Mouse (Mus musculus) midbrain, embryonic 12.5 days (tissue): Measurements from ENCODE around the gene Tbc1d25. TPM values are rescaled to one million over a fixed set of nuclear protein-coding genes. Genes with fewer than 3 reads are reported as not detected.
A peak's percentile ranks its signal among the peaks of the same experiment; 100 is the strongest.

Experiments used
- ATAC-seq: fragments of 200-750 bp; cut with Nextera tagmentation; 2 replicates; pipeline ENCODE4 v1.8.0; 2017; ENCODE audit warnings: low read depth, moderate TSS enrichment, moderate library complexity; ENCODE audit not compliant: low FRiP score
- H3K27ac ChIP-seq: fragments of 300-500 bp; sonication (generic); replicated peaks from 2 replicates; pipeline ENCODE4 v1.5.1; 2016; ENCODE audit warnings: mild to moderate bottlenecking
- H3K27me3 ChIP-seq: fragments of 300-500 bp; sonication (generic); 2 replicates; pipeline ENCODE4 v1.6.1; 2016; ENCODE audit warnings: mild to moderate bottlenecking
- H3K36me3 ChIP-seq: fragments of 300-500 bp; sonication (generic); 2 replicates; pipeline ENCODE4 v1.6.1; 2016
- H3K4me1 ChIP-seq: fragments of 300-500 bp; sonication (generic); 2 replicates; pipeline ENCODE4 v1.6.1; 2016
- H3K4me2 ChIP-seq: fragments of 300-500 bp; sonication (generic); replicated peaks from 2 replicates; pipeline ENCODE4 v1.6.1; 2016; ENCODE audit warnings: mild to moderate bottlenecking, moderate library complexity
- H3K4me3 ChIP-seq: fragments of 300-500 bp; sonication (generic); 2 replicates; pipeline ENCODE4 v1.5.1; 2016; ENCODE audit warnings: mild to moderate bottlenecking
- H3K9ac ChIP-seq: fragments of 300-500 bp; sonication (generic); replicated peaks from 2 replicates; pipeline ENCODE4 v1.6.1; 2016; ENCODE audit warnings: mild to moderate bottlenecking, moderate library complexity
- H3K9me3 ChIP-seq: fragments of 300-500 bp; sonication (generic); 2 replicates; pipeline ENCODE4 v1.6.1; 2016; ENCODE audit warnings: mild to moderate bottlenecking
- WGBS: fragments of 180-500 bp; shearing (Covaris S2); methylation state at CpG from one replicate; pipeline ENCODE4 v1.1.7; 2016; 5-methylcytosine and 5-hydroxymethylcytosine counted together
- polyA plus RNA-seq: library from polyadenylated mRNA; unstranded; fragments of >200 nt; fragmentation: Nextera tagmentation; extraction: Ambion mirVana; gene quantifications from 2 replicates; pipeline ENCODE4 v1.2.1, GENCODE M21; 2016

Tbc1d25 gene
- polyA plus RNA-seq, 1 experiment from 2014 or later: 12.7 TPM

DNA sequence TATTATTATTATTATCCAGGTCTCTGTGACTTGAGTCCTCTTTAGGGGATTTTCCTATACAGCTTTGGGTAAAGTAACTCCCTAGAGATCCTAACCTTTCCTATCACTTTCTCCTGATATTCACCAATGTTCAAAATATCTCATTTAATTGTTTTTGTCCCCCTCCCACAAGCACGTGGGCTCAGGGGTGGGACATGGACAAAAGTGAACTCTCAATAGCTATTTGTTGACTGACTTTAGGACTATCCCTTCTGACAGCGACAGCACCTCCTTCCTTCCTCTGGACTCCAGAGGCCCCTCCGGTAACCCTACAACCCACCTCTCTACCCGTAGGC, 845 bp downstream of the Tbc1d25 start:
- H3K9ac ChIP-seq: peak overlapping the region; percentile 53
- peak overlapping the region; percentile 57 for H3K4me3 ChIP-seq
- H3K27ac ChIP-seq: no peak overlapping the region
- WGBS: 21% methylated on average over 4 of the region's 4 CpGs
- H3K4me1 ChIP-seq: 0 out of 2 replicates have a peak, but pooled peaks cover 5% of the 10 kb centered on the region
- ATAC-seq: no peak; the same call in 1 of the 2 replicates
- peak overlapping the region; percentile 54 for H3K4me2 ChIP-seq
- no peaks in the 10 kb centered on the region for H3K9me3 ChIP-seq
- peaks cover 4% of the 10 kb centered on the region; the same call in 1 of the 2 replicates for H3K36me3 ChIP-seq
- H3K27me3 ChIP-seq: no peaks in the 10 kb centered on the region

DNA sequence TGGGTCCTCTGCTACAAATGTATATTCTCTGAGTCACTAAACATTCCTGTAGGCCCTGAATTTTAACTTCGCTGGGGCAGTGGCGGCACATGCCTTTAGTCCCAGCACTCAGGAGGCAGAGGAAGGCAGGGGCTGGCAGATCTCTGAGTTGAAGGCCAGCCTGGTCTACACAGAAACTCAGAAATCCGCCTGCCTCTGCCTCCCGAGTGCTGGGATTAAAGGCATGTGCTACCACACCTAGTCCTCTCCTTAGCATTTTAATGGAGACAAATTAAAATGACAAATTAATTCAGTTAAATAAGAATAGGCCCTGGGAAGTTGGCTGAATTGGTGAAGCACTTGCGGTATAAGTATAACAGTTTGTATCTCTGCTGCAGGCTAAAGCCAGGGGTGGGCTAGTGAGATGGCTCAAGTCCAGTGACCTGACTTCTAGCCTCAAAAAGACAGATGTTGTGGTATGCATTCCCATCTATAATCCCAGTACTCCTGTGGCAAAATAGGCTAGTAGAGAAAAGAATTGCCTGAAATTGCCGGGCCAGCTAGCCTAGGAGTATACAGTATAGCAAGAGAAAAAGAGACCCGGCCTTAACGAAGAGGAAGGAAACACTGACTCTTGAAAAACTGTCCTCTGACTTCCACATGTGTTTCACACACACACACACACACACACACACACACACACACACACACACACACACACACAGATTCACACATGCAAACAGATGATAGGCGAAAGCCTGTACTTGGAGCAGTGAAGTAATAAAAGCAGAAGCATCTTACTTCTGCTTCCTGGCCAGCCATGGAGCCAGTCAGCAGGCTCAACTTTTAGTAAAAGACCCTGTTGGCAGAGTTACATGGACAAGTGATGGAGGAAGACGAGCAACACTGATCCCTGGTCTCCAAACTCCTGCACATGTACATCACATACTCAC, 8.0 kb downstream of the Tbc1d25 start:
- Histone ChIP-seq H3K27me3 (no peaks in the 10 kb centered on the region), H3K9me3 (no peaks in the 10 kb centered on the region), H3K4me1 (no peaks in the 10 kb centered on the region), H3K4me2 (no peak overlapping the region), H3K36me3 (peaks cover 4% of the 10 kb centered on the region; the same call in 1 of the 2 replicates), H3K9ac (no peak overlapping the region), H3K4me3 (no peak overlapping the region), H3K27ac (no peak overlapping the region)
- ATAC-seq: no peak
- 96% methylated on average over 10 of the region's 10 CpGs for WGBS

DNA sequence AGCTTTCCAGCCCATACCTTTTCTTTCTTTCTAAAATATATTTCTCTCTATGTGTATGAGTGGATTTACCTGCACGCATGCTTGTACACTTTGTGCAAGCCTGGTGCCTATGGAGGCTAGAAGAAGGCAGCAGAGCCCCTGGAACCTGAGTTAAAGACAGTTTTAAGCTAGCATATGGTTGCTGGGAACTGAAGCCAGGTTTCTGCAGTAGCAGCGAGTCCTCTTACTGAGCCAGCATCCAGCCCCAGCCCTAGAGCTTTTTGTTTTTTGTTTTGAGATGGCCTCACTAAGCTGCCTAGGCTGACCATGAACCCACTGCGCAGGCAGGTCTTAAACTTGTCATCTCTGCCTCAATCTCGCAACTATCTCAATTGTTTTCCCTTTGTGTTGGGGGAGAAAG, 11.5 kb downstream of the Tbc1d25 start:
- H3K36me3 ChIP-seq: no peaks in the 10 kb centered on the region; the same call in 1 of the 2 replicates
- no peaks in the 10 kb centered on the region for H3K27me3 ChIP-seq
- no peak overlapping the region for H3K9ac ChIP-seq
- WGBS: 87% methylated on average over 4 of the region's 4 CpGs
- no peaks in the 10 kb centered on the region for H3K4me1 ChIP-seq
- H3K9me3 ChIP-seq: no peaks in the 10 kb centered on the region
- ATAC-seq: no peak
- H3K27ac ChIP-seq: no peak overlapping the region
- no peak overlapping the region for H3K4me3 ChIP-seq
- no peak overlapping the region for H3K4me2 ChIP-seq

DNA sequence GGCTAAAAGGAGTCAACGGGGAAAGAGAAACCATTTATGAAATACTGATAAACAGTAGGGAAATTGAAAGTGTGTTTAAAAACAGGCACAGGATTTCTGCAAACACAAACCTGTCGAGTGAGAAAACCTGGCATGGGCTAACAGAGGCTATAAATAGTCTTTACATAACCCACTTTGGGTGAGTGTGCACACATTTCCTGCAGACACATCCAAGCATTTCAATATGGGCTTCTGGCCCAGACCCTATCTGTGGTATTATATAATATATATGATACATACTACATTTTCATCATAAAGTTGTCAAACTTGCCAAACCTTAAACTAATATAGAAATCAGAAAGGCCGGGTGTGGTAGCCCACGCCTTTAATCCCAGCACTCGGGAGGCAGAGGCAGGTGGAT, 12.9 kb downstream of the Tbc1d25 start:
- 89% methylated on average over 5 of the region's 5 CpGs for WGBS
- H3K27me3 ChIP-seq: no peaks in the 10 kb centered on the region
- no peak overlapping the region for H3K4me2 ChIP-seq
- H3K9ac ChIP-seq: no peak overlapping the region
- H3K27ac ChIP-seq: no peak overlapping the region
- H3K4me3 ChIP-seq: no peak overlapping the region
- no peaks in the 10 kb centered on the region; the same call in 1 of the 2 replicates for H3K36me3 ChIP-seq
- no peaks in the 10 kb centered on the region for H3K9me3 ChIP-seq
- H3K4me1 ChIP-seq: no peaks in the 10 kb centered on the region
- no peak for ATAC-seq

DNA sequence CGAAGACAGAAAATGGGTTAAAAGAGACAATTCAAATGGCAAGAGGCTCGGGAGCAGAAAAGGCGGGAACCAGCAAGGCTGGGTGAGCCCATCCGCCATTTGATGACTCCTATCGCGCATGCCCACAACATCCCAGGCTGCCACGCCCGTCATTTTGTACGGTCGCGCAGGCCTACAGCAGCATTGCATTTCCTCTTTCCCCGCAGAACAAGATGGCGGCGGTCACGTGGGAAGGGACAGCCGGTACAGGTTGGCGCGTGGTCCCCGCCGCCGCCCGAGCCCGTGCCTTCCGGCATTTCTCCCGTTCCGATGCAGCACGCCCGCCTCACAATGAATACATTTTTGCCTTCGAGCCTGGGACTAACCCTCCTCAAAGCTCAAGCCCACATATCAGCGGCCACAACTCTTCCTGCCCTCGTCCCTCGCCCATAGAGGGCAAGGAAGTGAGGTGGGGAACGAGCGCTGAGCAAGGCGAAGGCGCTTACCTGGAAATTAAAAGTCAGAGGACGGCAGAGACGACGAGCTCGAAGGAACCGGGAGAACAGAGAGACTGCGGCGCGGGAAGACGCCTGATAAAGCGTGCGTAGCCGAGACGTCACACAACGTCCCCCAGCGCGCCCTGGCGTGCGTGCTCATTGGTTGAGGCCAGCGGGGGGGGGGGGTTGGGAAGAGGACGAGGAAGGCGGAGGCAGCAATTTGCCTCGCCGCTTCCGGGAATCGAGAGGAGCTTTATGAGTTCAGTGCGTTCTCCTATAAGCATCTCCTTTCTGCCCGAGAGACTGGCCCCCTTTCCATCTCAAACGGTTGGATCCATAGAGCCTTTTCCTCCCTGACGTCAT, 30.6 kb downstream of the Tbc1d25 start, which contains the start of gene Rbm3:
Rbm3 (minus strand) TSS at position 728 of the 839 bp plus-strand sequence.
- Histone ChIP-seq H3K27me3 (no peaks in the 10 kb centered on the region), H3K9ac (peak within 1 kb of the TSS; percentile 76), H3K4me3 (peak within 1 kb of the TSS; percentile 66), H3K36me3 (peaks cover 32% of the 10 kb centered on the region), H3K4me2 (peak within 1 kb of the TSS; percentile 66), H3K9me3 (no peaks in the 10 kb centered on the region), H3K27ac (peak within 1 kb of the TSS; percentile 94), H3K4me1 (peaks cover 13% of the 10 kb centered on the region)
- WGBS: 25% methylated on average over 64 of the region's 65 CpGs
- peak; percentile 97 for ATAC-seq

DNA sequence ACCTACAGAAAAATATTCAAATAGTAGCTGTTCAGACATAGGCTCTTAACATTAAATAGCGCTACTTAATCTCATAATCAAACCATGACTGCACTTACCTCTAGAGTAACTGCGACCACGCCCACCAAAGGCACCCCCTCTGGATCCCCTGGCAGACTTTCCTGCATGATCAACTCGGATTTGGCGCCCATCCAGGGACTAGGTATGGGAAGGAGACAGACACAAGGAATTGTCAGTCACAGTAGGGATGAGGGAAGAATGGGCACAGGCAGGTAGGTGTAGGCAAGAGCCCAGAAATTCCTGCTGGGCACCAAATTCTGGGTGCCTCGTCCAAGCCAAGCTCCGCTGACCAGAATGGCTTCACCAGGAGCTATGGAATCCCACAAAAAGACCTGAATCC, 32.2 kb downstream of the Tbc1d25 start:
- no peaks in the 10 kb centered on the region for H3K9me3 ChIP-seq
- H3K27ac ChIP-seq: no peak overlapping the region
- peak overlapping the region; percentile 66 for H3K4me3 ChIP-seq
- no peaks in the 10 kb centered on the region for H3K27me3 ChIP-seq
- 72% methylated on average over 7 of the region's 7 CpGs for WGBS
- H3K4me2 ChIP-seq: peak overlapping the region; percentile 66
- H3K36me3 ChIP-seq: peaks cover 32% of the 10 kb centered on the region
- ATAC-seq: no peak
- peaks cover 13% of the 10 kb centered on the region for H3K4me1 ChIP-seq
- H3K9ac ChIP-seq: peak overlapping the region; percentile 76; the same call in 1 of the 2 replicates

DNA sequence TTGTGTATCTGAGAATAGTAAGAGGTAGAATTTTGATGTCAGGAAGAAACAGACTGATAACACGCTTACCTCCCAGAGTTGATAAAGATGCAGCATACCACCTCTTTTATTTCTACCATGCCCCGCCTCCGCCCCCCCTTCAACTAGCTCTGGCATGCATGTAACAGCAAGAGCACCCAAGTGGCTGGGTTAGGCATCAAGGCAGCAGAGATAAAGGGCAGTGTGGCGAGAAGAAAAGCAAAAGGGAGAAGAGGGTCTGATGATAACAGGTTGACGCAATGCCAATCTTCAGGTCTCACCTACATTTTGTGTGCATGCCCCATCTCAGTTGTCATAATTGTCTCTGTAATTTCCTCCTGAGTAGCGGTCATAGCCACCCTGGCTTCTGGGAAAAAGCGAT, 33.0 kb downstream of the Tbc1d25 start:
- Histone ChIP-seq H3K27ac (no peak overlapping the region), H3K4me3 (no peak overlapping the region), H3K9ac (no peak overlapping the region), H3K27me3 (no peaks in the 10 kb centered on the region), H3K4me2 (no peak overlapping the region), H3K9me3 (no peaks in the 10 kb centered on the region), H3K36me3 (peaks cover 32% of the 10 kb centered on the region), H3K4me1 (peaks cover 13% of the 10 kb centered on the region)
- no peak for ATAC-seq
- WGBS: 92% methylated on average over 7 of the region's 7 CpGs

DNA sequence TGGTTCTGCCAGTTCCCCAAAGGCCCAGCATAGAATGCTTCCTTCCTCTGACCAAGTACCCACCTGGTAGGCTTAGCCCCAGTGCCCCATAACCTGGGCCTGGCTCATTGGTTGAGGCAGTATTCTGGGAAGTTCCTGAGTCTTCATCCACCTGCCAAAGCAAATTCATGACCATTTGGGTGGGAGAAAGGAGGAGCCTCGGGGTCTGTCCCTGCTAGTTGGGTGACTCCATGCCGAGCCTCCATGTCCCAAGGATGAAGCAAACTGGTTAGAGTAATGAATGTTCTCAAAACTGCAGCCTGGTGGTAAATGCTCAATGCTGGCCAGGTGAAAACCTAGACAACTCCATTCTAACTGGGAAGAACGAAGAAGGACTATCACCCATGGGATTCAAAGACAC, 34.9 kb downstream of the Tbc1d25 start:
- Histone ChIP-seq H3K4me1 (peaks cover 13% of the 10 kb centered on the region), H3K9me3 (no peaks in the 10 kb centered on the region), H3K36me3 (peaks cover 32% of the 10 kb centered on the region), H3K4me3 (no peak overlapping the region), H3K27ac (no peak overlapping the region), H3K27me3 (no peaks in the 10 kb centered on the region), H3K4me2 (no peak overlapping the region), H3K9ac (no peak overlapping the region)
- WGBS: 83% methylated on average over 3 of the region's 3 CpGs
- no peak for ATAC-seq

DNA sequence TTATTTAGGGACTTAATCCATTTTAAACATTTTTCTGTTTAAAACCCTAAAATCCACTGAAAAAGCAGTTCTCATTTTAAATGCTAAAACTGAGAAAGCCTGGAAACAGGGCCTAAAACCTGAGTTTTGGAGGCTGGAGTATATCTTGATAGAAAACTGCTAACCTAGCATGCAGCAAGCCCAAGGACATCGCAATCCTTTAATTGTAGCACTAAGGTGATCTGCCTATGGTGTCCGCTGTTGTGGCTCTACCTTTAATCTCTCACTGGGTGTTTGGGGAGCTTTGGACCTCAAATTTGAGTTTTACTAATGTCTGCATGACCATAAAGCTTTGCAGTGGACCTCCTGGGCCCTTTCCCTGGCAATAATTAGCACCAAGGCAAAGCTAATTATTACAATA, 35.5 kb downstream of the Tbc1d25 start:
- H3K27me3 ChIP-seq: no peaks in the 10 kb centered on the region
- peaks cover 32% of the 10 kb centered on the region for H3K36me3 ChIP-seq
- H3K9ac ChIP-seq: no peak overlapping the region
- peaks cover 13% of the 10 kb centered on the region for H3K4me1 ChIP-seq
- no peak overlapping the region for H3K4me3 ChIP-seq
- no peaks in the 10 kb centered on the region for H3K9me3 ChIP-seq
- H3K27ac ChIP-seq: no peak overlapping the region
- no peak overlapping the region for H3K4me2 ChIP-seq
- WGBS: 93% methylated on average over 2 of the region's 2 CpGs
- ATAC-seq: no peak

DNA sequence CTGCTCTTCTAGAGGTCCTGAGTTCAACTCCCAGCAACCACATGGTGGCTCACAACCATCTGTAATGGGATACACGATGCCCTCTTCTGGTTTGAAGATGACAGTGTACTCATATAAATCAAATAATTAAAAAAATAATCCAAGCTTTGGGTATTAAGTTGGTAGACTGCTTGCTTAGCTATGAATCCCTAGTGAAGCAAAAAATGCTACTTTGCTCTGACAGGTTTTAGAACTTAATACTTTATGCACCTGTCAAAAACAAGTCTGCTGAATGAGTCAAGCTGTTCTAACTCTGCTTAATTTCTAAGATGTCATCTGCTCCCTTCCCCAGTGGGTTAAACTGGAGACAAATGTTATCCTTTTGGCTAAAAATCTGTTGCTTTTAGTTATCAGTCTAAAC, 36.5 kb downstream of the Tbc1d25 start:
- Histone ChIP-seq H3K36me3 (peaks cover 32% of the 10 kb centered on the region), H3K4me3 (no peak overlapping the region), H3K27me3 (no peaks in the 10 kb centered on the region), H3K9me3 (no peaks in the 10 kb centered on the region), H3K4me2 (no peak overlapping the region), H3K27ac (no peak overlapping the region), H3K4me1 (peaks cover 13% of the 10 kb centered on the region), H3K9ac (no peak overlapping the region)
- 46% methylated on average over 1 of the region's 1 CpGs for WGBS
- no peak for ATAC-seq

DNA sequence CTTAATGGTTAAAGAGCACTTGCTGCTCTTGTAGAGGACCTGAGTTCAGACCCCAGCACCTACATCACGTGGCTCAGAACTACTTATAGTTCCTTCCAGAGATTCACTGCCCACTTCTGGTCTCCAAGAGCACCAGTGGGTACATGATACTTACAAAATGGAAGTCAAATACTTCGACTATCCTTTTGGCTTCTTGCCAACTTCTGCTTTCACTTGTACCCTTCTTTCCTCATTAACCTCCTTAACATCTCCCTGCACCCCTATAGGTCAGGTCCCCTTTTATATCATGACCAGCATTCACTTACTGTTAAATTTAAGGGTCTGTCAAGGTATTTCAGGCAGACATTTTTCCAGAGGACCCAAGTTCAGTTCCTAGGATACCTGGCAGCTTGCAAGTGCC, 40.1 kb downstream of the Tbc1d25 start:
- H3K27ac ChIP-seq: no peak overlapping the region
- no peaks in the 10 kb centered on the region for H3K9me3 ChIP-seq
- no peaks in the 10 kb centered on the region for H3K27me3 ChIP-seq
- H3K36me3 ChIP-seq: peaks cover 5% of the 10 kb centered on the region
- 0 out of 2 replicates have a peak, but pooled peaks cover 3% of the 10 kb centered on the region for H3K4me1 ChIP-seq
- WGBS: 58% methylated on average over 2 of the region's 2 CpGs
- no peak overlapping the region for H3K4me2 ChIP-seq
- ATAC-seq: no peak
- no peak overlapping the region for H3K4me3 ChIP-seq
- H3K9ac ChIP-seq: no peak overlapping the region
